Mouse (Mus musculus) liver, embryonic 14.5 days (tissue): ENCODE data around the gene As3mt. TPM values are rescaled to one million over a fixed set of nuclear protein-coding genes. Genes with fewer than 3 reads are reported as not detected.

Experiments
- ATAC-seq: fragments of 200-750 bp; cut with Nextera tagmentation; 2 replicates; pipeline ENCODE4 v1.8.0; 2017; ENCODE audit warnings: moderate number of reproducible peaks, mild to moderate bottlenecking, moderate library complexity; ENCODE audit not compliant: insufficient read depth
- DNase-seq, 3 experiments: peaks; one replicate each; pipeline ENCODE4 v3.0.0-alpha.2; 2012 to 2013; ENCODE audit warnings: low read depth in 3 of 3, low spot score in 3 of 3
- H3K27ac ChIP-seq: fragments of 300-500 bp; sonication (generic); 2 replicates; pipeline ENCODE4 v1.5.1; 2014; ENCODE audit warnings: moderate library complexity, mild to moderate bottlenecking, control low read depth, inconsistent platforms
- H3K27me3 ChIP-seq: fragments of 300-500 bp; sonication (generic); 2 replicates; pipeline ENCODE4 v1.6.1; 2014; ENCODE audit warnings: mild to moderate bottlenecking, low read length, moderate library complexity; ENCODE audit not compliant: control insufficient read depth, insufficient read depth
- H3K36me3 ChIP-seq: fragments of 300-500 bp; sonication (generic); replicated peaks from 2 replicates; pipeline ENCODE4 v1.6.1; 2014; ENCODE audit warnings: low read depth; ENCODE audit not compliant: control insufficient read depth, insufficient read depth
- H3K4me1 ChIP-seq, 2 experiments: fragments of 200-500 bp in 1 of 2; fragments of 300-500 bp in 1 of 2; sonication (generic) in 1 of 2; replicated peaks; 2 replicates each; pipeline ENCODE4 v1.6.1; 2012 to 2014; ENCODE audit warnings: antibody characterized with exemption in 1 of 2, inconsistent platforms in 1 of 2, low read length in 1 of 2; ENCODE audit not compliant: control insufficient read depth in 2 of 2, insufficient read depth in 2 of 2
- H3K4me2 ChIP-seq: fragments of 300-500 bp; sonication (generic); 2 replicates; pipeline ENCODE4 v1.6.1; 2014; ENCODE audit warnings: low read depth, mild to moderate bottlenecking, control low read depth, moderate library complexity
- H3K4me3 ChIP-seq, 2 experiments: fragments of 200-500 bp in 1 of 2; fragments of 300-500 bp in 1 of 2; sonication (generic) in 1 of 2; 2 replicates each; pipeline ENCODE4 v1.5.1; 2012 to 2014; ENCODE audit warnings: low read depth in 2 of 2, low read length in 2 of 2, mild to moderate bottlenecking in 2 of 2, control low read depth in 1 of 2, inconsistent platforms in 1 of 2, moderate library complexity in 1 of 2; ENCODE audit not compliant: insufficient read depth in 1 of 2
- H3K9ac ChIP-seq: fragments of 300-500 bp; sonication (generic); replicated peaks from 2 replicates; pipeline ENCODE4 v1.6.1; 2014; ENCODE audit warnings: mild to moderate bottlenecking, control low read depth, moderate library complexity
- H3K9me3 ChIP-seq: fragments of 300-500 bp; sonication (generic); 2 replicates; pipeline ENCODE4 v1.6.1; 2016; ENCODE audit warnings: low read length, mixed read lengths; ENCODE audit not compliant: control insufficient read depth
- CTCF ChIP-seq: IDR thresholded peaks from 2 replicates; pipeline ENCODE4 v1.5.1; 2016; ENCODE audit warnings: antibody characterized with exemption, low read depth, control low read depth
- EP300 ChIP-seq: IDR thresholded peaks from 2 replicates; pipeline ENCODE4 v1.6.1; 2016; ENCODE audit warnings: antibody characterized with exemption, low read depth
- WGBS: fragments of 180-500 bp; shearing (Covaris S2); extraction: QIAGEN DNeasy Blood & Tissue Kit; methylation state at CpG from one replicate; pipeline ENCODE4 v1.1.7; 2014; ENCODE audit not compliant: insufficient replicate concordance; 5-methylcytosine and 5-hydroxymethylcytosine counted together
- polyA plus RNA-seq, 2 experiments: library from polyadenylated mRNA; depleted of rRNA in 1 of 2; stranded (reverse) in 1 of 2; unstranded in 1 of 2; fragments of >200 nt; fragmentation: Nextera tagmentation in 1 of 2; extraction: Ambion mirVana in 1 of 2; gene quantifications; 2 replicates each; pipeline versions ENCODE4 v1.2.1 to v1.2.3; 2012 to 2014

Gene As3mt
- polyA plus RNA-seq, 2 experiments: 5.1 to 12.8 TPM

- DNase-seq (no peak), ATAC-seq (no peak)
- Histone ChIP-seq H3K4me2 (no peak overlapping the region), H3K36me3 (no peaks in the 10 kb centered on the region), H3K4me3 (no peak overlapping the region), H3K9me3 (no peaks in the 10 kb centered on the region), H3K4me1 (peaks cover 6 to 14% of the 10 kb centered on the region in 2 experiments; a peak in 3 of 4 replicates), H3K27me3 (no peaks in the 10 kb centered on the region), H3K9ac (no peak overlapping the region), H3K27ac (no peak overlapping the region)
- TF ChIP-seq EP300: no peak
- TF ChIP-seq CTCF: no peak
- 72% methylated on average over 4 of the region's 4 CpGs for WGBS
Observed at GRCm38 (mm10) chr19:46785633-46786032, 78.4 kb downstream of the As3mt start.

DNA sequence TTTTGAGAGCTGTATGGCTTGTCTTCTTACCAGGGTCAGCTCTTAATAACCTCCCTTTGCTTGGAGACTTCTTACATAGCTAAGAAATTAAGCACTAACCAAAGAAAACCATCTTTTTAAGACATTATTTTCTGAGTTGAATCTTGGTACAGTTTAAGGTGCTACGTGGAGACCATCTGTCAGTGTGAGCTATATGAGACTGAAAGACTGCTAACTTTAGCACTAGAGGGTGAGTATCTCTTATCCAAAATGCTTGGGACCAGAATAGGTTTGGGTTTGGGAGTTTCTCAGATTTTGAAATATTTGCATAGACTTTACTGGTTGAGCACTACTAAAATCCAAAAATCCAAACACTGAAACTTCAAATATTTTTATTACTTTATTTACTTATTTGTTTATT, 82.5 kb downstream of the As3mt start:
- DNase-seq (no peak), ATAC-seq (no peak)
- H3K27ac ChIP-seq: no peak overlapping the region
- no peaks in the 10 kb centered on the region for H3K27me3 ChIP-seq
- TF ChIP-seq EP300 (no peak), CTCF (no peak)
- H3K36me3 ChIP-seq: no peaks in the 10 kb centered on the region
- H3K9me3 ChIP-seq: no peaks in the 10 kb centered on the region
- 78% methylated on average over 1 of the region's 1 CpGs for WGBS
- H3K4me3 ChIP-seq: no peak overlapping the region
- no peak overlapping the region for H3K4me2 ChIP-seq
- H3K4me1 ChIP-seq: peaks cover under 1 to 3% of the 10 kb centered on the region in 2 experiments; a peak in 2 of 4 replicates
- no peak overlapping the region for H3K9ac ChIP-seq

Other genes with a start within 250 kb of the As3mt start
- 7.3 and 7.7 TPM in 2 replicates for gene Trim8, start 205.8 kb upstream of the As3mt start, polyA plus RNA-seq (2012; rRNA removed)
- 7.5 and 10.1 TPM in 2 replicates for gene Trim8, start 205.8 kb upstream of the As3mt start, polyA plus RNA-seq (2014; fragmentation: Nextera tagmentation; extraction: Ambion mirVana)
- gene Arl3, start 134.3 kb upstream of the As3mt start, polyA plus RNA-seq (2012; rRNA removed): 14.7 and 27.6 TPM in 2 replicates
- 17.1 and 17.6 TPM in 2 replicates for gene Arl3, start 134.3 kb upstream of the As3mt start, polyA plus RNA-seq (2014; fragmentation: Nextera tagmentation; extraction: Ambion mirVana)
- gene Sfxn2, start 134.1 kb upstream of the As3mt start, polyA plus RNA-seq (2012; rRNA removed): 5.8 and 7.4 TPM in 2 replicates
- 15.0 and 15.9 TPM in 2 replicates for gene Sfxn2, start 134.1 kb upstream of the As3mt start, polyA plus RNA-seq (2014; fragmentation: Nextera tagmentation; extraction: Ambion mirVana)
- gene Wbp1l, start 108.4 kb upstream of the As3mt start, polyA plus RNA-seq (2012; rRNA removed): 10.6 and 10.7 TPM in 2 replicates
- gene Wbp1l, start 108.4 kb upstream of the As3mt start, polyA plus RNA-seq (2014; fragmentation: Nextera tagmentation; extraction: Ambion mirVana): 9.8 and 11.8 TPM in 2 replicates
- gene Cyp17a1, start 34.3 kb upstream of the As3mt start, polyA plus RNA-seq (2012; rRNA removed): 0.06 and 0.08 TPM in 2 replicates
- gene Cyp17a1, start 34.3 kb upstream of the As3mt start, polyA plus RNA-seq (2014; fragmentation: Nextera tagmentation; extraction: Ambion mirVana): 0.13 and 0.18 TPM in 2 replicates
- 2.1 and 2.7 TPM in 2 replicates for gene Borcs7, start 17.6 kb upstream of the As3mt start, polyA plus RNA-seq (2012; rRNA removed)
- 5.0 and 6.0 TPM in 2 replicates for gene Borcs7, start 17.6 kb upstream of the As3mt start, polyA plus RNA-seq (2014; fragmentation: Nextera tagmentation; extraction: Ambion mirVana)
- 1.2 and 1.7 TPM in 2 replicates for gene Cnnm2, start 54.1 kb downstream of the As3mt start, polyA plus RNA-seq (2012; rRNA removed)
- 1.5 and 2.6 TPM in 2 replicates for gene Cnnm2, start 54.1 kb downstream of the As3mt start, polyA plus RNA-seq (2014; fragmentation: Nextera tagmentation; extraction: Ambion mirVana)